Mouse (Mus musculus) heart, postnatal 14 days (tissue): ENCODE measurements around the gene Jazf1. TPM values are rescaled to one million over a fixed set of nuclear protein-coding genes. Genes with fewer than 3 reads are reported as not detected.

ENCODE experiments used
- DNase-seq, 2 experiments: peaks; one replicate each; pipeline ENCODE4 v3.0.0; 2021 to 2022
- intact Hi-C: fragments of 180-260 bp; cut with DNase I; formaldehyde crosslinking; loops from one replicate; pipeline ENCODE4 v1.15.1; 2025
- total RNA-seq, 2 experiments: library from RNA; stranded (reverse); gene quantifications; 2 replicates each; pipeline ENCODE4 v1.2.3; 2021

The Jazf1 gene
- total RNA-seq, 2 experiments from 2014 or later: 5.0 TPM

GRCm38 (mm10) chr6:52775350-52775749 is 293.1 kb downstream of the Jazf1 start:
- no peak for DNase-seq
- intact Hi-C loops: no loop called here

DNA sequence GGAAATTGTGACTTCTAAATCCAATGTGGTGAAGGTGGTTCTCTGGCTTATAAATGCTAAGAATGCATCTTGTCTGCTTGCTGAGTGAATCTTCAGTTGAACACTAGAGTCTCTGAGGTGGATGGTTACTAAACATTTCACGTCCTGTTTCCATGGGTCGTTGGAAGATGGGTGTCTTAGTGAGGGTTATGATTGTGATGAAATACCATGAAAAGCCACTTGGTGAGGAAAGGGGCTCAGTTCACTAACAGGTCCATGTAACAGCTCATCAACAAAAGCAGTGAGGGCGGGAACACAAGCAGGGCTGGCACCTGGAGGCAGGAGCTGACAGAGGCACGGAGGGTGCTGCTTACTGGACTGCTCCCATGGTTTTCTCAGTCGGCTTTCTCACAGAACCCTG is 295.3 kb downstream of the Jazf1 start:
- no peak for DNase-seq
- intact Hi-C loops: no loop called here

DNA sequence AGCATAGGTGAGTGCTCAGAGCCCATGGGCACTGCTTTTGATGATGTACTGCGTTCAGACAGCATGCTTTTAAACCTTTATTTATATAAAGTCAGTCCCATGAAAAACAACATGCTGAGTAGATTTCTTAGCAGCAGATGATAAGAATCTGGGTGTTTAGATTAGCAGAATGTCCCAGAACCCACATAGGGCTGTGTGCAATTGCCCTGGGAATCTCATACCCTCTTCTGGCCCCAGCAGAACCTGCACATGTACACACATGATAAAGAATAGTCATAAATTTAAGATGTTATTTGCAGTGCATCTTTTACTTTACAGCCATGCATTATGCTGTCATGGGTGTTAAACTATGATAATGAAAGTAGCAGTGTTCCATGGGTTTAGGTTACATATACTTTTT is 297.6 kb downstream of the Jazf1 start:
- intact Hi-C loops: no loop called here
- DNase-seq: no peak

DNA sequence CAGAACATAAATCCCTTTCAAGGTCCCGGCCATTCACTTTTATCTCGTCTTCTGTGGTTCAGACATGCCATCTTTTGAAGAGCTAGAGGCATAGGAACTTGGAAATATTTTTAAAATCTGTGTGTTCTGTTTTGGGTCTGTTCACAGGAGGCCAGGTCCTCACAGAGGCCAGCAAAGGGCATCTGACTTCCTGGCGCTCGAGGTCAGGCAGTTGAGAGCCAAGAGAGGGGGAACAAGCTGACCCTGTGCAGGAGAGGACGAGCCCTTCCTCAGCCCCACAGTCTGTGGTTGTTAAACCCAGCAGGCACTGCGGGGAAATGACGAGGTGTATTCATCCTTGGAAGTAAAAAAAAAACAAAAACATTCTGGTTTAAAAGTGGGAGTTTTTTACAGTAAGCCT is 303.2 kb downstream of the Jazf1 start:
- no peak for DNase-seq
- intact Hi-C loops: no loop called here

DNA sequence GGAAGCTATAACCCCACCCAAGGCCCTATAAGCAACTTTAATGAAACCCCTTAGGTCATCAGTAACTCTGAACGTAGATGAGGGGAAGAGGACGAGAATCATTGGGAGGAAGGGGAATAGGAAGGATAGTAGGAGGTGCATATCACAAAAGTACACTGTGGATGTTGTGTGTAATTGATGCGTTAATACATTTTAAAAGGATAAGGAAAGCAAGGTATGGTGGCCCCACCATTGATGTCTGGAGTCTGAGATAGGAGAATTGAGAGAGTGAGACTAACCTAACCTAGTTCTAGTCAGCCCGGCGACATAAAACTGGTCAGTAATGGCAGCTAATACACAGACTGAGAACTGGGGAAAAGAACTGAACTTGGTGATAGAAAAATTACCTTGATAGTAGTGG is 315.6 kb downstream of the Jazf1 start:
- no peak for DNase-seq
- intact Hi-C loops: no loop called here

DNA sequence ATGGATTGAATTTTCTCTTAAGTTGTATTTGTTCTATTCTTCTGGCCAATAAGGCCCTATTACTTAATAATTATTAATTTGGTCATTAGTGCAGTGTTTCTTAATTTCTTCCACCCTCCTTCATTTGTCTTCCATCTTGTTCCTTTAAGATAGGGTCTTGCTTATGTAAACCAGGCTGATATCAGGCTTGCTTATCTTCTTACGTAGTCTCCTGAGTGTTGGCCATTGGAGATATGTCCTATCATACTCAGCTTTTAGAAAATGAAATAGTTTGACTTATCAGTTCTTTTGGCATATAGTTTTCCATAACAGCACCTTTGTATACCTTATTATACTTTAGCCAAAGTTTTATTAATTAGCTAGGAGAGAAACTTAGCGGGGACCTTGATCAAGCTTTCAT is 333.8 kb downstream of the Jazf1 start:
- intact Hi-C loops: loop anchor here (5.0 kb wide), 1 partner anchor 183 kb away; no protein-coding TSS in a partner anchor
- DNase-seq: no peak

DNA sequence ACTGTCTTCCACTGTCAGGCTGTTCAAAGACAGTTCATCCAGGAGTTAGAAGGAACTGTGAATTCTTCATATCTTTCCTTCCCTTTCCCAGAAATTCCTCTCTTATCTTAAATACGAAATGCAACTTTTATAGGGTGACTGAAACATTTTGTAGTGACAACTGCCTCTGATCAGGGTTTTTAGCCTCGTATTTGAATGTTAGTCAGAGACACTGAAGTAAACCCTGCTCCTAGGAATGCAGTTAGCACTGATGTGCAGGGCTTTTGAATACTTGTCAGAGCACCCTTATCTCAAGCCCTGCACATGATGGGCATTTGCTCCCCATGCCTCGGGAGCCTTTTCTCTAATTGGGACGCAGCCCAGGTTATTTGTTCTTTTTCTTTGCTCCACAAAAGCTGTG is 338.1 kb downstream of the Jazf1 start:
- intact Hi-C loops: loop anchor here (5.0 kb wide), 1 partner anchor 187 kb away; no protein-coding TSS in a partner anchor
- DNase-seq: peak in 1 of 2 experiments; percentile 6

GRCm38 (mm10) chr6:52724805-52725439 is 343.5 kb downstream of the Jazf1 start:
- peak; percentile 56 to 80 for DNase-seq

More at GRCm38 (mm10) chr6:52724805-52725439, 343.5 kb downstream of the Jazf1 start:
- intact Hi-C loops: loop anchor here (1.0 to 5.0 kb wide), 4 partner anchors 62 to 468 kb away; no protein-coding TSS in a partner anchor

Other genes starting within 250 kb of the Jazf1 start
- 10 to 100 TPM; 12.5 to 15.7 TPM for gene Creb5, start 218.6 kb upstream of the Jazf1 start, total RNA-seq